Mouse (Mus musculus) C2C12 (cell line): ENCODE data around the gene Vps9d1. TPM values are rescaled to one million over a fixed set of nuclear protein-coding genes. Genes with fewer than 3 reads are reported as not detected.
A peak's percentile ranks its signal among the peaks of the same experiment; 100 is the strongest.

Experiments used
- H3K27me3 ChIP-seq: one replicate; pipeline ENCODE4 v1.6.1; 2011; ENCODE audit not compliant: control insufficient read depth, insufficient read depth, insufficient read length
- H3K36me3 ChIP-seq: one replicate; pipeline ENCODE4 v1.6.1; 2011; ENCODE audit not compliant: control insufficient read depth, insufficient read depth
- H3K4me3 ChIP-seq: one replicate; pipeline ENCODE4 v1.5.1; 2011; ENCODE audit warnings: mild to moderate bottlenecking, control low read depth; ENCODE audit not compliant: poor library complexity, insufficient read depth, severe bottlenecking
- H3K79me2 ChIP-seq: one replicate; pipeline ENCODE4 v1.6.1; 2011; ENCODE audit not compliant: control insufficient read depth, insufficient read depth
- H3K79me3 ChIP-seq: one replicate; pipeline ENCODE4 v1.6.1; 2011; ENCODE audit warnings: low read depth, control low read depth
- H3ac ChIP-seq: one replicate; pipeline ENCODE3; 2011; ENCODE audit warnings: low read depth; ENCODE audit not compliant: control insufficient read depth, insufficient read length
- CEBPB ChIP-seq: IDR thresholded peaks from one replicate; pipeline ENCODE4 v1.6.1; 2011; ENCODE audit warnings: low read depth, mild to moderate bottlenecking, control low read depth, moderate library complexity
- CTCF ChIP-seq: IDR thresholded peaks from one replicate; pipeline ENCODE4 v1.5.1; 2011; ENCODE audit not compliant: control insufficient read depth, insufficient read depth, insufficient read length
- FOSL1 ChIP-seq: IDR thresholded peaks from one replicate; pipeline ENCODE4 v1.8.0; 2011; ENCODE audit warnings: mild to moderate bottlenecking, low read length; ENCODE audit not compliant: poor library complexity, insufficient read depth, severe bottlenecking
- MAX ChIP-seq: IDR thresholded peaks from one replicate; pipeline ENCODE4 v1.6.1; 2011; ENCODE audit warnings: mild to moderate bottlenecking, control low read depth
- MYOD1 ChIP-seq: IDR thresholded peaks from one replicate; pipeline ENCODE4 v1.6.1; 2011; ENCODE audit warnings: low read depth; ENCODE audit not compliant: control insufficient read depth, insufficient read length
- MYOG ChIP-seq: IDR thresholded peaks from one replicate; pipeline ENCODE4 v1.6.1; 2011; ENCODE audit not compliant: control insufficient read depth, insufficient read length; ENCODE audit errors: extremely low read depth
- USF1 ChIP-seq: IDR thresholded peaks from one replicate; pipeline ENCODE4 v1.6.1; 2011; ENCODE audit warnings: low read depth, mild to moderate bottlenecking, control low read depth, moderate library complexity
- long read RNA-seq, 2 experiments: library from polyadenylated mRNA; unstranded; transcript quantifications; one replicate each; pipeline ENCODE4 v2.0.0; 2019 to 2020
- polyA plus RNA-seq: library from polyadenylated mRNA; unstranded; fragments of >200 nt; fragmentation: generic; extraction: Trizol; gene quantifications from one replicate; pipeline ENCODE4 v1.2.1, GENCODE M21; 2012; ENCODE audit warnings: missing spikeins

Gene Vps9d1
- 8.5 TPM for polyA plus RNA-seq
- long read RNA-seq, experiment 1, partial matches to known transcripts: 1 of 2 reads
- long read RNA-seq, experiment 1, other reads (novel, unspliced or antisense): 1 of 2 reads
- long read RNA-seq, experiment 2, transcript Vps9d1-203 (15 exons, 2,952 nt): major isoform, 15 of 46 reads
- long read RNA-seq, experiment 2, partial matches to known transcripts: 4 of 46 reads
- long read RNA-seq, experiment 2, other reads (novel, unspliced or antisense): 25 of 46 reads

GRCm38 (mm10) chr8:123254099-123254885 lies at the start of gene Vps9d1, which contains the start of gene Zfp276:
TSS of gene Vps9d1 (minus strand) at chr8:123254348.
TSS of gene Zfp276 (plus strand) at chr8:123254195.
- H3K79me3 ChIP-seq: peaks cover 6% of the 10 kb centered on the region
- TF ChIP-seq MYOD1 (no peak), FOSL1 (no peak)
- H3ac ChIP-seq: peak within 1 kb of the TSS; percentile 99
- H3K27me3 ChIP-seq: no peaks in the 10 kb centered on the region
- H3K4me3 ChIP-seq: peak within 1 kb of the TSS; percentile 84
- H3K36me3 ChIP-seq: peaks cover 9% of the 10 kb centered on the region
- H3K79me2 ChIP-seq: peaks cover 34% of the 10 kb centered on the region

GRCm38 (mm10) chr8:123298301-123298700 lies 44.2 kb upstream of the Vps9d1 start:
- no peaks in the 10 kb centered on the region for H3K79me3 ChIP-seq
- peaks cover 8% of the 10 kb centered on the region for H3K36me3 ChIP-seq
- H3K79me2 ChIP-seq: no peaks in the 10 kb centered on the region
- no peak overlapping the region for H3ac ChIP-seq
- peak; percentile 52 for TF ChIP-seq CEBPB
- TF ChIP-seq MYOD1: no peak
- TF ChIP-seq MYOG: no peak
- TF ChIP-seq FOSL1: no peak
- no peak for TF ChIP-seq CTCF
- TF ChIP-seq USF1: no peak
- H3K4me3 ChIP-seq: no peak overlapping the region
- no peaks in the 10 kb centered on the region for H3K27me3 ChIP-seq

- TF ChIP-seq FOSL1: no peak
- TF ChIP-seq CEBPB: no peak
- TF ChIP-seq CTCF: no peak
- no peak for TF ChIP-seq MYOD1
- TF ChIP-seq MYOG: no peak
- TF ChIP-seq USF1: no peak
- TF ChIP-seq MAX: no peak
- H3K27me3 ChIP-seq: no peaks in the 10 kb centered on the region
- no peaks in the 10 kb centered on the region for H3K79me2 ChIP-seq
- no peaks in the 10 kb centered on the region for H3K36me3 ChIP-seq
- no peak overlapping the region for H3K4me3 ChIP-seq
- no peak overlapping the region for H3ac ChIP-seq
- no peaks in the 10 kb centered on the region for H3K79me3 ChIP-seq
Measured at GRCm38 (mm10) chr8:123292785-123293184, 38.6 kb upstream of the Vps9d1 start.

GRCm38 (mm10) chr8:123292281-123292680 lies 38.1 kb upstream of the Vps9d1 start:
- no peak overlapping the region for H3K4me3 ChIP-seq
- no peak for TF ChIP-seq CTCF
- TF ChIP-seq MYOG: no peak
- no peak for TF ChIP-seq MAX
- no peak for TF ChIP-seq USF1
- no peak for TF ChIP-seq CEBPB
- no peak for TF ChIP-seq FOSL1
- TF ChIP-seq MYOD1: no peak
- no peak overlapping the region for H3ac ChIP-seq
- no peaks in the 10 kb centered on the region for H3K27me3 ChIP-seq
- no peaks in the 10 kb centered on the region for H3K79me3 ChIP-seq
- H3K36me3 ChIP-seq: no peaks in the 10 kb centered on the region
- H3K79me2 ChIP-seq: no peaks in the 10 kb centered on the region

GRCm38 (mm10) chr8:123291716-123292115 lies 37.6 kb upstream of the Vps9d1 start:
- no peak for TF ChIP-seq MYOG
- no peak for TF ChIP-seq USF1
- no peak for TF ChIP-seq MYOD1
- TF ChIP-seq FOSL1: no peak
- Histone ChIP-seq H3K79me3 (no peaks in the 10 kb centered on the region), H3ac (no peak overlapping the region), H3K79me2 (no peaks in the 10 kb centered on the region), H3K27me3 (no peaks in the 10 kb centered on the region), H3K4me3 (no peak overlapping the region), H3K36me3 (no peaks in the 10 kb centered on the region)
